ENCODE assay signal across 10 mouse cellular contexts in the genomic region with DNA sequence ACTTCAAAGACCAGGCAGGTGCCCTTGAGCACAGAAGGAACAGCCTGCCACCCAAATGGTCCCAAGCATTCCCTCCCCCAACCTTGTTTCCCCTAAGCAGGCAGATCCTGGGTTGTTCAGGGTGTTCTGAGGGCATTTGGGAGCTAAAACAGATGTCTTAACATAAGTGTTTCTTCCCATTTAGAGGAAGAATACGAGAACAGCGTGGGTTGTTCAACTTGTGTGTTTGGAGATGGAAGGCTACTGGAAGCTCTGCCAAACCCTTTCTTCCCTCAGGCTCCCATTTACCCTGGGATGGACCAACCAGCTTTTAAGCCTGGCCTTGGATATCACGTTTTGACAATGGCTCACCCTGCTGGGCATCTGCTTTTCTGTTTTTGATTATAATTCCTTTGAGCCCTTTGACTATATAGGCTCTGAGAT.
DNase-seq lines count a peak whose midpoint lies in the region; ATAC-seq lines count a peak whose summit lies in the region.
"Had no signal": no experiment of that assay in that cellular context is flagged by ENCODE, and none has a peak within 500 bp of the region (broad histone marks: within the 10 kb centered on the region; RNA-seq: fewer than 3 reads in every experiment).

No protein-coding gene starts in this region.

- DNase-seq in adrenal gland, adult 2 months, result peak; percentile 42
- DNase-seq in adrenal gland, postnatal 4 days (ENCODE audit: low spot score in 2 of 2), result no peak
- DNase-seq in left cerebral cortex, adult 11 months (ENCODE audit: low spot score), result peak; percentile 23
- no peak for DNase-seq in left cerebral cortex, adult 8-10 months (ENCODE audit: low spot score in 2 of 2)
- peak; percentile 27 for DNase-seq in embryonic facial prominence, embryonic 11.5 days (ENCODE audit: low spot score)
- no peak for DNase-seq in Muller cell, postnatal 12 days (ENCODE audit: inconsistent ontology term)
- DNase-seq in heart, postnatal 14 days, result no peak
- DNase-seq: cerebellum, postnatal 14 days had no signal

- H3K27ac ChIP-seq in embryonic facial prominence, embryonic 11.5 days (replicated peaks; ENCODE audit: low read depth, low read length), result no peak overlapping the region
- no peak overlapping the region for H3K27ac ChIP-seq in midbrain, embryonic 15.5 days
- H3K27ac ChIP-seq: liver, embryonic 14.5 days had no signal

- no peaks in the 10 kb centered on the region for H3K9me3 ChIP-seq in embryonic facial prominence, embryonic 11.5 days (replicated peaks; ENCODE audit: control insufficient read depth, low read length)
- no peaks in the 10 kb centered on the region for H3K9me3 ChIP-seq in midbrain, embryonic 15.5 days

- WGBS in embryonic facial prominence, embryonic 11.5 days, result 40% methylated on average over 3 of the region's 3 CpGs
- 43% methylated on average over 3 of the region's 3 CpGs for WGBS in midbrain, embryonic 15.5 days

- H3K36me3 ChIP-seq in embryonic facial prominence, embryonic 11.5 days (replicated peaks; ENCODE audit: control insufficient read depth, insufficient read depth, low read depth, low read length), result no peaks in the 10 kb centered on the region
- no peaks in the 10 kb centered on the region for H3K36me3 ChIP-seq in midbrain, embryonic 15.5 days (replicated peaks)

- no peak overlapping the region for H3K9ac ChIP-seq in embryonic facial prominence, embryonic 11.5 days (replicated peaks; ENCODE audit: low read length)
- no peak overlapping the region for H3K9ac ChIP-seq in midbrain, embryonic 15.5 days
- H3K9ac ChIP-seq: liver, embryonic 14.5 days had no signal

- no peak overlapping the region for H3K4me2 ChIP-seq in embryonic facial prominence, embryonic 11.5 days (ENCODE audit: low read depth, low read length)
- no peak overlapping the region for H3K4me2 ChIP-seq in midbrain, embryonic 15.5 days

- H3K4me1 ChIP-seq in embryonic facial prominence, embryonic 11.5 days (ENCODE audit: control insufficient read depth, insufficient read depth, low read length), result no peaks in the 10 kb centered on the region; the same call in 1 of the 2 replicates
- peaks cover 14% of the 10 kb centered on the region; the same call in 1 of the 2 replicates for H3K4me1 ChIP-seq in midbrain, embryonic 15.5 days

- intact Hi-C loops in heart, postnatal 14 days (cut with DNase I), result loop anchor here (5.0 kb wide), 1 partner anchor 270 kb away; the partner anchor contains the start of gene Dusp6

- no peaks in the 10 kb centered on the region for H3K27me3 ChIP-seq in embryonic facial prominence, embryonic 11.5 days (ENCODE audit: control insufficient read depth, insufficient read depth, low read length)
- no peaks in the 10 kb centered on the region for H3K27me3 ChIP-seq in midbrain, embryonic 15.5 days (replicated peaks)

- H3K4me3 ChIP-seq in embryonic facial prominence, embryonic 11.5 days (ENCODE audit: low read depth, low read length), result no peak overlapping the region
- H3K4me3 ChIP-seq in midbrain, embryonic 15.5 days, result no peak overlapping the region

- no peak for ATAC-seq in embryonic facial prominence, embryonic 11.5 days (replicated peaks; ENCODE audit: insufficient number of reproducible peaks, low FRiP score, low TSS enrichment, low read depth)
- ATAC-seq in midbrain, embryonic 15.5 days (replicated peaks), result peak; percentile 37; the same call in 1 of the 2 replicates

Comparison
In these comparisons a context has a peak if more than half of its experiments do, and no peak if none do; other contexts are left out.
1. DNase-seq: peak in adrenal gland, adult 2 months (single experiment), left cerebral cortex, adult 11 months (single experiment) and embryonic facial prominence, embryonic 11.5 days (single experiment); none in adrenal gland, postnatal 4 days (0 of 2), left cerebral cortex, adult 8-10 months (0 of 2), Muller cell, postnatal 12 days (single experiment) and heart, postnatal 14 days (0 of 2).